Mouse (Mus musculus): ENCODE measurements at regions not wholly inside any gene's neighbourhood (a gene's known extent, or its start where the extent isn't known, plus 50 kb on each side); places are given as distances from the start of the nearest gene placed in this dataset.

GRCm38 (mm10) chr5:97223238-97223857 lies 112.0 kb upstream of the Paqr3 start:
- DNase-seq (ENCODE audit: low read depth, low spot score) = no peak

DNA sequence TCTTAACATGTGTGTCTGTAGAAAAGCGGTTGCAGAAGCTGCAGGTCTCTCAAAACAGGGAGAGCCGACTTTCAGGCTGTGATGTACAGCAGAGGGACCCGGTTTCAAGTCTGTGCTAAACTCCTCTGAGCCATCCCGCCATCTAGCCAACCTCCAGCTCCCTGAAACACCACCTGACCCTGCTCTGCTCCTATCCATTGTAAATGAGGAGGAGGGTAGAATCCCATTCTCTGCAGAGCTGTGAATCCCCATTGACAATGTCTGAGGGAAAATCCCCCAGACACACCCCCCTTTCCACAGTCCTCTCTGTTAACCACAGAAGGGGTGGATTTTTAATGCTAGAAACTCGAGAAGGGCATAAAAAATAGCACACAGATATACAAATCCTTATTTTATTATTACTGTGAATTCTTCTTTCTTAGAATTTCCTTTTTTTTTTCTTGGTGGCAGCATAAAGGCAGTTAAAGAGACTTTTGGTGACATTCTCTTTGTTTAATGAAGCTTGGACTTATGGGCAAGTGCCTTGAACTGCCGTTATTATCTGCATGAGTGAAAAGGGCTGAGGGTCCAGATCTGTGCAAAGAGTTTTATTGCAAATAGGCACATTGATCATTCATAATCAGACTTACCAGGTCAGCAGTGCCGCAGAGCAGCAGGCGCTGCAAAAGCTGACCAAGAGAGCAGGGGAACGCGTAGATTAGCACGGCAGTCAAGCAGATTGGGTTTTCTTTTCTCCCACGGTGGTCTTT lies 111.3 kb upstream of the Paqr3 start:
- no peak for DNase-seq (ENCODE audit: low read depth, low spot score)

GRCm38 (mm10) chr5:97218712-97219111 lies 107.3 kb upstream of the Paqr3 start:
- DNase-seq (ENCODE audit: low read depth, low spot score) = no peak

- DNase-seq (ENCODE audit: low read depth, low spot score) = no peak
Measured at GRCm38 (mm10) chr5:97205606-97206005, 94.2 kb upstream of the Paqr3 start.

DNA sequence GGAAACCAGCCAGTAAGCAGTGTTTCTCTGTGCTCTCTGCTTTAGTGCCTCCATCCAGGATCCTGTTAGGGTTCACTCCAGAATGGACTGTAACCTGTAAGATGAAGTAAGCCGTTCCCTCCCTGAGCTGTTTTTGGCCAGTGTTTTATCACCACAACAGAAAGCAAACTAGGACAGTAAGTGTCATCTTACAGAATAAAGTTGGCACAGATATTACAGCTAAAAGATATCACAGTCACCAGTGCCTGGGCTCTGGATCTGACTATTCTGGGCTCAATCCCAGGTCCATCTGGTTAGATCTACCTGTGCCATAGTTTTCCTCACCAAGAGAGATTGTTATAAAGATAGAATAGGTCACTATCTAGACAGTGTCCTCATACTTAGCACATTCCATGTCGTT lies 92.9 kb upstream of the Paqr3 start:
- DNase-seq (ENCODE audit: low read depth, low spot score) = no peak

DNA sequence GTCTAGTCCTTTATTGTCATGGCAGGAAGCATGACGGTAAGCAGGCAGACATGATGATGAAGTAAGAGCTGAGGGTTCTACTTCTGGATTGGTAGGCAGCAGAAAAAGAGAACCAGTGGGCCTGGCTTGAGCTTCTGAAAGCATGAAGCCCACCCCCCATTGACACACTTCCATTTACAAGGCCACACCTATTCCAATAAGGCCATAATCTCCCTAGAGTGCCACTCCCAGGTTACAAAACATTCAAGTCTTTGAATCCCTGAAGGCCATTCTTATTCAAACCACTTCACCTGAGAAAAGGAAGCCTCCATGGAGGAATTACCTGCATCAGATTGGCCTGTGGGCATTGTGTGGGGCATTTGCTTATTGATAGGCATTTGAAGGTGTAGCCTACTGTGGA lies 92.2 kb upstream of the Paqr3 start:
- peak; percentile 46 for DNase-seq (ENCODE audit: low read depth, low spot score)

- no peak for DNase-seq (ENCODE audit: low read depth, low spot score)
Measured at GRCm38 (mm10) chr5:97202557-97202956, 91.2 kb upstream of the Paqr3 start.

DNA sequence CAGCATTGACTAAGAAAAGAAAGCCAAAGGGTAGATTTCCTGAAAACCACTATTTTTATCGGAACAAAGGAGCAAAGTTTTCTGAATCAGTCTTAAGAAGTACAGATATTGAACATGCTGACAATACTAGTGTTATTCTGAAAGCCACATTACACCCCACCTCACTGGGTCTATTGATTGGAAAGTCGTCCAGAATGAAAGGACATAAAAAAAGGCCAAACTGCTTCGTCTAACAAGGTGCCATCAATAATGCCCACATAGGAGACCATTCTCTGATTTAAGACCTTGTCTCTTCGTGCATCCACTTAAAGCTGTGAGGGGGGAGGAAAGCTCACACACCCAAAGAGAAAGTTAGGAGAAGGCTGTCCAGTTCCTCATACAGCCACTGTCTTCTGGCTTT lies 89.3 kb upstream of the Paqr3 start:
- DNase-seq (ENCODE audit: low read depth, low spot score) = no peak

- DNase-seq (ENCODE audit: low read depth, low spot score) = no peak
Measured at GRCm38 (mm10) chr5:97195281-97195660, 83.9 kb upstream of the Paqr3 start.

- no peak for DNase-seq (ENCODE audit: low read depth, low spot score)
Measured at GRCm38 (mm10) chr5:97194656-97195280, 83.4 kb upstream of the Paqr3 start.

- no peak for DNase-seq (ENCODE audit: low read depth, low spot score)
Measured at GRCm38 (mm10) chr5:97192656-97193055, 81.3 kb upstream of the Paqr3 start.

DNA sequence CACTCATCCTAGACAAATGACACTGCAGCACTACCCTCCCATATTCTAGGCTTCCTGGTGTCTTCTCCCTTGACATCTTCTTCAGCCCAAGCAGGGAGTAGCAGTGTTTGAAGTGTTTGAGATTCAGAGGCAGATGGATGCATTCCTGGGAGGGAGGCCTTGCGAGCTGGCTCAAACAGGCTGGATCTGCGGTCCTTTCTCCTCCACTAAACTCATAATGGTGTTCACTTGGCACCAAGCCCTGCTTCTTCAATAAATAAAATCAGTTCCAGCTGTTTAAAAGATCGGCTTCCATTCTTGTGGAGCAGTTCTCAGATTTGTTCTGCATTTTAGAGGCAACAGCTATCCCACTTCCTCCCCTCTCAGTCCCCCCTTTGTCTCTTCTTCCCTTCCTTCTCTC lies 79.3 kb upstream of the Paqr3 start:
- DNase-seq (ENCODE audit: low read depth, low spot score) = no peak

DNA sequence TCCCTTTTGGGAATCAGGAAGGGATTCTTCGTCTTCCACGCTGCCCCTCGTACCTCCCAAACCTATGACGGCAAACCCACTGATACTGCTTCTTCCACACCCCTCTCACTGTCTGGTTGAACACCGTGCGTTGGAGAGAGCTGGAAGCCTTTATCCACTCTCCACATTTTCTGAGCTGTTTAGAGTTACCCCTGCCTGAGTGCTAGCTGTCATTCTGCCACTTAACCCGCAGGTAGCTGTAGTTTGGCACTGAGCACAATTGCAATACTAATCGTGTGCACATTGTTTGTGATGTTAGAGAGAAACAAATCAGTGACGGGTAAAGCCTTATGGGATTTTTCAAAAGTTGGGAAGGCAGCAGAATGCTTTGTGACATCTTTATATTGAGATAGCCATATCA lies 73.1 kb upstream of the Paqr3 start:
- no peak for DNase-seq (ENCODE audit: low read depth, low spot score)

DNA sequence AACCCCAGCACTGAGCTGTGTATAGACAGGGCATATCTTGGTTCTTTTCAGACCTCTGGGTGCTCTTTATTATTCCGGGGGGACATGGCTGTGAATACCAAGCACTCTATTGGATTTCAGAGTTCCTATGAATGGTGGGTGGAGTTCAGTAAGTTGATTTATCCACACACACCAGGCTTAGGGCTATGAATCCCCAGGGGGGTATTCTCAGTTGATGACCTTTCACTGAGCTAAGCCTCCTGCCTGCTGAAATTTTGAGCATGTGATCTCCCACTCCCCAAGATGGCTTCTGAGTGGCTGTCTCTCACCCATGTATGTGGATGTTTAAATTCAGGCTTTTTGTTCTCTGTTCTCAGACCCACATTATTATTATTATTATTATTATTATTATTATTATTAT lies 69.9 kb upstream of the Paqr3 start:
- no peak for DNase-seq (ENCODE audit: low read depth, low spot score)

DNA sequence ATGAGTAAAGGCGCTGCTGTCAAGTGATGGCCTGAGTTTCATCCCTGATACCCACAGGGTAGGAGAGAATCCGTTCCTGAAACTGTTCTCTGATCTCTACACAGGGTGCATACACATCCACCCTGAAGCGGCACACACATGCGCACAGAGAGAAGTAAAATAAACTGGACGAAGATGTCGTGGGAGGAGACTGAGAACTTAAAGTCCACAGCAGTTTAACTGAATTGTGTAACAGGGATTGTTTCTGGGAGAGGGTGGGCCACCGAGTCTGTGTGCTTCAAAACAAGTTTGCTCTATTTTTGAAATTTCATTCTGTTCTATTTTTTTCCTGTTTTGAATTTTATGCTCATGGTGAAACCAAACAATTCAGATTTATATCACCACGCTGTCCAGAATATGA lies 63.0 kb upstream of the Paqr3 start:
- no peak for DNase-seq (ENCODE audit: low read depth, low spot score)

DNA sequence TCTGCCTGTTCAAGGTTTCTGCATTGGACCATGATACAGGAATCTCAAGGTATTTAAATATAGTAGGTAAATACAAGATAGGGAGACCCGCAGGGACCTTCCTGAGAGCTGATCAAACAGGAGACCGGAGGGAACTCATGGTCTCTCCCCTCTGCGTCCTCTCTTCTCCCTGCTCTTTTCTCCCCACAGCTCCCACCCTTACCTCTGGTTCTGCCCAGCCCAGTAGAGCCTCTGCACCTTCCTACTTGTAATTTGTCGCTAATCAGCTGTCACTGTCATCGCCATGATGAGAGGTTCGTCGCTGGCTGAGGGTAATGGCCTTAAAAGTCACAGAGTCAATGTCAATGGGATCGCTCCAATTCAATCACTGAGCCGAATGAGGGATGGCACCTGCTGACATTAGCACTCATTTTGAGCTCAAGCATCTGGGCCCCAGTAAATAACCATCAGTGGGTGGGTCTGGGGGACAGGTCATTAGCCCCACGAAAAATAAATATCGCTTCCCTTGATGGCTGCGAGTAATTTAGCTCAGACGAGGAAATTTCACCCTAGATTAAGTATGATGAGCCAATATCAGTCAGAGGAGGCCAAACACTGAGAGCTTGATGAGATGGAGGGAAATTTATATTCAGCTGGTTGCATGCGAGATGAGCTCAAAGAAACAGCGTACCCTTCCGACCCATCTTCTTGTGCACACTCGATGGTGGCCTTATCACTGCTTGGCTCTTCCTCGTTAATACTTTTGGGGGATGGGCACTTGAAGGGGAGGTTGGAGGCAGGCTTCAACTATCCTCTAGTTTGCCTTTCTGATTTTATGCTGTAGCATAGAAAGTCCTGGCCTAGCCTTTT lies 56.2 kb upstream of the Paqr3 start:
- DNase-seq (ENCODE audit: low read depth, low spot score) = no peak

DNA sequence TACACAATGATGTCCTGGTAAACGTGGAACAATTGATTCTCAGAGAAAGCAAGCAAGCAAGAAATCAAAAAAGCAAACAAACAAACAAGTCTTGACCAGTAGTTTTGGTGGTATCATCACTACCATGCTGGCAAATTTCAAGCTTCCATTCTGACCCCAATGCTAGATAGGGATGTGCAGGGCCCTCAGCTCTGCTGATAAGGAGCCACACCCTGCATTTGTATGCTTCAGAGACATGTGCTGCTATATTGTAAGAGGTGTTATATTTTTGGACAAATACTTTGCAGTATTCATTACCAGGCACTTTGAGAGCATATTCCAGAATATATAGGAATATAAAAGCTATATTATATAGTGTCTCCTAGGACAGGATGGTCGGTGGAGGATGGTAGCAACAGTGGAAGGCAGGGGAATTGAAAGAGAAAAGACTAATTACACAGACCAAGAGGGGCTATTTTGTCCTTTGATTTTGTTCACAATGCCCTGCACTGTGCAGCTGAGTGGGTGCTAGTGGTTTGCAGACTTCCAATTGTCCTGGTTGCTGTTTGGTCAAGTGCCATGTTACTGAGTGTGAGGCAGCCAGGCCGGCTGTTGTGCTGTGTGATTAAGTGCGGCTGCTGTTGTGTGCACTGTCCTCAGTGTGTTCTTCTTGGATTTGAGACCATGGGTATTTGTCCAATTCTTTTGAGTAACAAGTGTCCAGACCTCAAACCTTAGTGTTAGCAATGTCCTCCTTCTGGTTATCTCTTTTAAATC lies 54.9 kb upstream of the Paqr3 start:
- DNase-seq (ENCODE audit: low read depth, low spot score) = no peak
